Mouse (Mus musculus) intestine, embryonic 15.5 days (tissue): ENCODE measurements around the gene Flt3l. TPM values are rescaled to one million over a fixed set of nuclear protein-coding genes. Genes with fewer than 3 reads are reported as not detected.
"Not testable (repeated sequence)": the region's sequence is repeated elsewhere in the genome, so short reads cannot be mapped to it uniquely, and the experiment has no call there.

ENCODE experiments used
- ATAC-seq: fragments of 200-750 bp; cut with Nextera tagmentation; 2 replicates; pipeline ENCODE4 v1.8.0; 2017; ENCODE audit warnings: moderate TSS enrichment, moderate library complexity
- H3K27ac ChIP-seq: fragments of 300-500 bp; sonication (generic); 2 replicates; pipeline ENCODE4 v1.5.1; 2015; ENCODE audit warnings: mild to moderate bottlenecking, inconsistent platforms
- H3K27me3 ChIP-seq: fragments of 300-500 bp; sonication (generic); replicated peaks from 2 replicates; pipeline ENCODE4 v1.6.1; 2015; ENCODE audit warnings: inconsistent platforms
- H3K36me3 ChIP-seq: fragments of 300-500 bp; sonication (generic); 2 replicates; pipeline ENCODE4 v1.6.1; 2015; ENCODE audit warnings: inconsistent platforms
- H3K4me1 ChIP-seq: fragments of 300-500 bp; sonication (generic); replicated peaks from 2 replicates; pipeline ENCODE4 v1.6.1; 2015; ENCODE audit warnings: inconsistent platforms
- H3K4me2 ChIP-seq: fragments of 300-500 bp; sonication (generic); replicated peaks from 2 replicates; pipeline ENCODE4 v1.6.1; 2015; ENCODE audit warnings: mild to moderate bottlenecking, inconsistent platforms
- H3K4me3 ChIP-seq: fragments of 300-500 bp; sonication (generic); replicated peaks from 2 replicates; pipeline ENCODE4 v1.5.1; 2015; ENCODE audit warnings: inconsistent platforms
- H3K9ac ChIP-seq: fragments of 300-500 bp; sonication (generic); 2 replicates; pipeline ENCODE4 v1.6.1; 2015; ENCODE audit warnings: inconsistent platforms
- H3K9me3 ChIP-seq: fragments of 300-500 bp; sonication (generic); 2 replicates; pipeline ENCODE4 v1.6.1; 2016; ENCODE audit warnings: inconsistent platforms
- WGBS: fragments of 180-500 bp; shearing (Covaris S2); methylation state at CpG from one replicate; pipeline ENCODE4 v1.1.7; 2015; 5-methylcytosine and 5-hydroxymethylcytosine counted together
- polyA plus RNA-seq: library from polyadenylated mRNA; unstranded; fragments of >200 nt; fragmentation: Nextera tagmentation; extraction: Ambion mirVana; gene quantifications from 2 replicates; pipeline ENCODE4 v1.2.1, GENCODE M21; 2015

Gene Flt3l
- polyA plus RNA-seq, 1 experiment from 2014 or later = 1.8 TPM

- 83% methylated on average over 6 of the region's 6 CpGs for WGBS
- Histone ChIP-seq H3K27ac (0 out of 2 replicates have a peak overlapping the region, but pooled peaks have one; percentile 17), H3K27me3 (no peaks in the 10 kb centered on the region), H3K9me3 (no peaks in the 10 kb centered on the region), H3K4me2 (no peak overlapping the region), H3K4me1 (peaks cover 25% of the 10 kb centered on the region), H3K9ac (no peak overlapping the region), H3K36me3 (peaks cover 32% of the 10 kb centered on the region), H3K4me3 (no peak overlapping the region)
- ATAC-seq = no peak
Observed at GRCm38 (mm10) chr7:45118336-45118735, 17.9 kb downstream of the Flt3l start.

- no peaks in the 10 kb centered on the region for H3K9me3 ChIP-seq
- H3K27me3 ChIP-seq = no peaks in the 10 kb centered on the region
- 0 out of 2 replicates have a peak overlapping the region, but pooled peaks have one; percentile 17 for H3K27ac ChIP-seq
- peaks cover 18% of the 10 kb centered on the region for H3K4me1 ChIP-seq
- WGBS = 71% methylated on average over 8 of the region's 8 CpGs
- no peak for ATAC-seq
- peaks cover 31% of the 10 kb centered on the region for H3K36me3 ChIP-seq
- no peak overlapping the region for H3K4me3 ChIP-seq
- no peak overlapping the region for H3K9ac ChIP-seq
- no peak overlapping the region for H3K4me2 ChIP-seq
Observed at GRCm38 (mm10) chr7:45117566-45117965, 18.7 kb downstream of the Flt3l start.

GRCm38 (mm10) chr7:45113476-45113875, 22.8 kb downstream of the Flt3l start:
- Histone ChIP-seq H3K9ac (no peak overlapping the region), H3K36me3 (no peaks in the 10 kb centered on the region), H3K27ac (peak overlapping the region; percentile 58; the same call in 1 of the 2 replicates), H3K4me1 (0 out of 2 replicates have a peak, but pooled peaks cover 6% of the 10 kb centered on the region), H3K9me3 (no peaks in the 10 kb centered on the region), H3K4me2 (no peak overlapping the region), H3K27me3 (no peaks in the 10 kb centered on the region), H3K4me3 (no peak overlapping the region)
- ATAC-seq = peak; percentile 48; the same call in 1 of the 2 replicates
- WGBS = 65% methylated on average over 2 of the region's 2 CpGs

GRCm38 (mm10) chr7:45112529-45112928, 23.7 kb downstream of the Flt3l start:
- no peaks in the 10 kb centered on the region for H3K27me3 ChIP-seq
- H3K9ac ChIP-seq = no peak overlapping the region
- H3K4me1 ChIP-seq = 0 out of 2 replicates have a peak, but pooled peaks cover 4% of the 10 kb centered on the region
- WGBS = 27% methylated on average over 3 of the region's 3 CpGs
- peak; percentile 86 for ATAC-seq
- no peak overlapping the region for H3K4me2 ChIP-seq
- no peak overlapping the region for H3K4me3 ChIP-seq
- H3K36me3 ChIP-seq = no peaks in the 10 kb centered on the region
- H3K27ac ChIP-seq = no peak overlapping the region
- no peaks in the 10 kb centered on the region for H3K9me3 ChIP-seq

GRCm38 (mm10) chr7:45111940-45112339, 24.3 kb downstream of the Flt3l start:
- no peaks in the 10 kb centered on the region for H3K27me3 ChIP-seq
- WGBS = 43% methylated on average over 2 of the region's 2 CpGs
- H3K9ac ChIP-seq = no peak overlapping the region
- H3K36me3 ChIP-seq = no peaks in the 10 kb centered on the region
- H3K27ac ChIP-seq = no peak overlapping the region
- H3K4me2 ChIP-seq = no peak overlapping the region
- no peak overlapping the region for H3K4me3 ChIP-seq
- no peaks in the 10 kb centered on the region for H3K9me3 ChIP-seq
- 0 out of 2 replicates have a peak, but pooled peaks cover 3% of the 10 kb centered on the region for H3K4me1 ChIP-seq
- ATAC-seq = no peak

- not testable (repeated sequence) for H3K4me3 ChIP-seq, H3K4me2 ChIP-seq, ATAC-seq, H3K27ac ChIP-seq, H3K27me3 ChIP-seq, H3K9ac ChIP-seq, H3K9me3 ChIP-seq, H3K36me3 ChIP-seq
- WGBS = 90% methylated on average over 4 of the region's 4 CpGs
- peaks cover 12% of the 10 kb centered on the region; the same call in 1 of the 2 replicates for H3K4me1 ChIP-seq
Observed at GRCm38 (mm10) chr7:45110089-45110488, 26.1 kb downstream of the Flt3l start.

GRCm38 (mm10) chr7:45107052-45107645, 29.1 kb downstream of the Flt3l start:
- WGBS = 67% methylated on average over 5 of the region's 5 CpGs

GRCm38 (mm10) chr7:45106441-45106840, 29.8 kb downstream of the Flt3l start:
- H3K9ac ChIP-seq = no peak overlapping the region
- H3K4me2 ChIP-seq = no peak overlapping the region
- no peak overlapping the region for H3K27ac ChIP-seq
- H3K9me3 ChIP-seq = no peaks in the 10 kb centered on the region
- no peak for ATAC-seq
- no peak overlapping the region for H3K4me3 ChIP-seq
- H3K36me3 ChIP-seq = no peaks in the 10 kb centered on the region
- H3K27me3 ChIP-seq = no peaks in the 10 kb centered on the region
- WGBS = 56% methylated on average over 6 of the region's 6 CpGs
- H3K4me1 ChIP-seq = peaks cover 33% of the 10 kb centered on the region

More at GRCm38 (mm10) chr7:45107052-45107645, 29.1 kb downstream of the Flt3l start:
- H3K4me3 ChIP-seq = no peak overlapping the region
- H3K27me3 ChIP-seq = no peaks in the 10 kb centered on the region
- no peak overlapping the region for H3K4me2 ChIP-seq
- ATAC-seq = no peak
- no peak overlapping the region for H3K9ac ChIP-seq
- H3K4me1 ChIP-seq = peaks cover 33% of the 10 kb centered on the region
- H3K36me3 ChIP-seq = no peaks in the 10 kb centered on the region
- no peaks in the 10 kb centered on the region for H3K9me3 ChIP-seq
- H3K27ac ChIP-seq = no peak overlapping the region

GRCm38 (mm10) chr7:45105491-45105890, 30.7 kb downstream of the Flt3l start:
- H3K9me3 ChIP-seq = no peaks in the 10 kb centered on the region
- peaks cover 33% of the 10 kb centered on the region for H3K4me1 ChIP-seq
- 62% methylated on average over 8 of the region's 8 CpGs for WGBS
- 0 out of 2 replicates have a peak overlapping the region, but pooled peaks have one; percentile 22 for H3K27ac ChIP-seq
- H3K36me3 ChIP-seq = no peaks in the 10 kb centered on the region
- H3K27me3 ChIP-seq = no peaks in the 10 kb centered on the region
- no peak overlapping the region for H3K9ac ChIP-seq
- H3K4me2 ChIP-seq = no peak overlapping the region
- peak; percentile 58 for ATAC-seq
- H3K4me3 ChIP-seq = no peak overlapping the region

GRCm38 (mm10) chr7:45104941-45105340, 31.3 kb downstream of the Flt3l start:
- no peak overlapping the region for H3K4me2 ChIP-seq
- no peak for ATAC-seq
- no peaks in the 10 kb centered on the region for H3K9me3 ChIP-seq
- H3K36me3 ChIP-seq = no peaks in the 10 kb centered on the region
- H3K4me3 ChIP-seq = no peak overlapping the region
- 83% methylated on average over 5 of the region's 5 CpGs for WGBS
- H3K27me3 ChIP-seq = no peaks in the 10 kb centered on the region
- no peak overlapping the region for H3K27ac ChIP-seq
- H3K4me1 ChIP-seq = peaks cover 33% of the 10 kb centered on the region
- H3K9ac ChIP-seq = no peak overlapping the region

GRCm38 (mm10) chr7:45103652-45104180, 32.5 kb downstream of the Flt3l start, which contains the start of gene Fcgrt:
Gene Fcgrt, minus strand, starts transcription at chr7:45103851.
- ATAC-seq = peak; percentile 93
- peak within 1 kb of the TSS; percentile 57 for H3K9ac ChIP-seq
- H3K4me1 ChIP-seq = peaks cover 33% of the 10 kb centered on the region
- 14% methylated on average over 7 of the region's 7 CpGs for WGBS
- peak within 1 kb of the TSS; percentile 44 for H3K4me3 ChIP-seq
- H3K36me3 ChIP-seq = no peaks in the 10 kb centered on the region
- H3K27ac ChIP-seq = peak within 1 kb of the TSS; percentile 93
- H3K9me3 ChIP-seq = no peaks in the 10 kb centered on the region
- H3K4me2 ChIP-seq = peak within 1 kb of the TSS; percentile 75
- no peaks in the 10 kb centered on the region for H3K27me3 ChIP-seq

GRCm38 (mm10) chr7:45102940-45103585, 33.2 kb downstream of the Flt3l start:
- peaks cover 33% of the 10 kb centered on the region for H3K4me1 ChIP-seq
- H3K4me3 ChIP-seq = peak overlapping the region; percentile 44
- ATAC-seq = peak; percentile 29
- peak overlapping the region; percentile 57 for H3K9ac ChIP-seq
- H3K27ac ChIP-seq = peak overlapping the region; percentile 93
- no peaks in the 10 kb centered on the region for H3K36me3 ChIP-seq
- H3K4me2 ChIP-seq = peak overlapping the region; percentile 75
- WGBS = 46% methylated on average over 9 of the region's 9 CpGs
- H3K27me3 ChIP-seq = no peaks in the 10 kb centered on the region
- H3K9me3 ChIP-seq = no peaks in the 10 kb centered on the region
